Mouse (Mus musculus): ENCODE measurements around the gene Pax4.

Gene Pax4

DNA sequence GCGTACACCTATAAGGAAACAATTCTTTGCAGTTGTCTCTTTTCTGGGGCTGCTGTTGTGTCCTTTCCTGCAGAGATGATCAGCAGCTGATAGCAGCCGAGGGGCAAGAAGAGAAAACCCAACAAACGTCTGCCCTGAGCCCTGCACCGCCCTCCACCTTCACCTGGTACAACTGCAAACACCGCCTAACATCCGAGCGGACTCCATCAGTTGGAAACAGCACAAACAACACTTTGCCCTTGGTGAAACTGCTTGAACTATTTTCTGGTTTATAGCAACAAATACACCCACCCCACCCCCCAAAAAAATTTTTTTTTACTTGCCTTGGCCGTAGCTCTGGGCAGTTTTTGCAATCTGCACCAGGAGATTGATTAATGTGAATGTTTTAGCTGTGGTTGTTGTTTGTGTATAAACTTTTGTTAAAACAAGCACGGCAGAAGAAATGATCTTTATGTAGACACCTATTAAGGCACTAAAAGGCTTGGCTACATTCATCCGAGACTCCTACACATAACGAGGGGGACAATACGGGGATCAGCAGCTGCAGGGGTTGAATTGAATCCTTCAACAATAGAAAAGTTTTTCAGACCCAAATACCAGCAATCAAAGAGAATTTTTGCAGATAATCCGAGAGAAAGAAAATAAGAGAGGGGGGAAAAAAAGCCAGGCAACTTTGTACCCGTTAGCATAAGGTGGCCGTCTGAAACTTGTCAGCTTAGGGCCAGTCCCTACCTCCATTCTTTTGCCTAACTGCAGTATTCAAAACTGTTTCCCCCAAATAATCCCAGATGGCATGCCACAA, 52.9 kb downstream of the Pax4 start:
- no peak for DNase-seq

All from cerebellum, adult 9-11 months (tissue).